Mouse (Mus musculus): Measurements from ENCODE around the gene Tshz3. TPM values are rescaled to one million over a fixed set of nuclear protein-coding genes. Genes with fewer than 3 reads are reported as not detected.

Gene Tshz3
- polyA plus RNA-seq, 1 experiment from 2014 or later, result 12.6 TPM

GRCm38 (mm10) chr7:36699001-36699987 lies 1.4 kb downstream of the Tshz3 start:
- WGBS, result 10% methylated on average over 18 of the region's 18 CpGs

DNA sequence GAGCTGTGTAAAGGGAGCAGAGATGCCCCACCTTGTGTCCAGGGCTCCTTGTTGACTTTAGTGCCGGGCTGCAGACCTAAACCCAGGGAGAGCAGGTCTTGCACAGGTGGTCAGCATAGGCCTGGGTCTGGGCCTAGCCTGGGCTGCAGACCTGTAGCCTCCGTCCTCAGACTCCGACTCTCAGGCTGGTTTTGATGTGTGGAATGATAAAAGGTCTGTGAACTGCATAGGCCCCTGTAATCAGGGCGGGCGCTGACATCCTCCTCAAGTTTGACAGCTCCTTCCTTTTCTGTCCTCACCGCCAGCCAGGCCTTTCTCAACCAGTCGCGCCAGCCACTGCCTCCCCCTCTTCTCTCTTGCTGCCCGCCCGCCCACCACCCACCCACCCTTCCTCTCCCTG lies 8.7 kb downstream of the Tshz3 start:
- H3K27me3 ChIP-seq, result 0 out of 2 replicates have a peak, but pooled peaks cover 5% of the 10 kb centered on the region
- H3K4me1 ChIP-seq, result peaks cover 53% of the 10 kb centered on the region
- H3K4me3 ChIP-seq (replicated peaks), result no peak overlapping the region
- peak overlapping the region; percentile 1; the same call in 1 of the 2 replicates for H3K9ac ChIP-seq
- H3K27ac ChIP-seq, result peak overlapping the region; percentile 78
- WGBS, result 30% methylated on average over 6 of the region's 10 CpGs
- H3K9me3 ChIP-seq, result no peaks in the 10 kb centered on the region
- peak; percentile 20; the same call in 1 of the 2 replicates for ATAC-seq (ENCODE audit: low FRiP score)
- H3K4me2 ChIP-seq, result peak overlapping the region; percentile 31
- H3K36me3 ChIP-seq (replicated peaks), result peaks cover 3% of the 10 kb centered on the region; the same call in 1 of the 2 replicates

More at GRCm38 (mm10) chr7:36699001-36699987, 1.4 kb downstream of the Tshz3 start:
- peak overlapping the region; percentile 99 for H3K4me2 ChIP-seq
- H3K4me3 ChIP-seq (replicated peaks), result peak overlapping the region; percentile 74
- peaks cover 3% of the 10 kb centered on the region; the same call in 1 of the 2 replicates for H3K36me3 ChIP-seq (replicated peaks)
- no peak overlapping the region for H3K27ac ChIP-seq
- peaks cover 24% of the 10 kb centered on the region for H3K27me3 ChIP-seq
- H3K9ac ChIP-seq, result peak overlapping the region; percentile 82
- H3K4me1 ChIP-seq, result peaks cover 34% of the 10 kb centered on the region
- H3K9me3 ChIP-seq, result no peaks in the 10 kb centered on the region
- ATAC-seq (ENCODE audit: low FRiP score), result no peak

DNA sequence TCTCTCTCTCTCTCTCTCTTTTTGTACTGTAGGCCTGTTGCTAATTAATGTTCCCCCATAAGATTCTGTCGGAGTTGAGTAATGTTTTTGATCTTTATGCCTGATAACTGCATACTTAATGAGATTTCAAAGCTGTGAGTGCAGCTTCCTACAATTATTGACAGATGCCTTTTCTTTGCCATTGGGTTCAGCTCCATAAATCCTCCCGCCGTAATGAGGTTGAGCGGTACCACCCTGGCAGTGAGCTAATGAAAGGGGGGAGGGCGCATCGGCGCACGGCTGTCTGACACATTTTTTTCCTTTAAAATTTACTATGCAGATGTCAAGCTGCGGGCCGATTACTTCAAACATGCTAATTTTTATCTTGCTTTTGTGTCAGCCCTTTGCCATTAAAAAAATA lies 9.3 kb downstream of the Tshz3 start:
- H3K4me3 ChIP-seq (replicated peaks), result no peak overlapping the region
- 15% methylated on average over 10 of the region's 10 CpGs for WGBS

DNA sequence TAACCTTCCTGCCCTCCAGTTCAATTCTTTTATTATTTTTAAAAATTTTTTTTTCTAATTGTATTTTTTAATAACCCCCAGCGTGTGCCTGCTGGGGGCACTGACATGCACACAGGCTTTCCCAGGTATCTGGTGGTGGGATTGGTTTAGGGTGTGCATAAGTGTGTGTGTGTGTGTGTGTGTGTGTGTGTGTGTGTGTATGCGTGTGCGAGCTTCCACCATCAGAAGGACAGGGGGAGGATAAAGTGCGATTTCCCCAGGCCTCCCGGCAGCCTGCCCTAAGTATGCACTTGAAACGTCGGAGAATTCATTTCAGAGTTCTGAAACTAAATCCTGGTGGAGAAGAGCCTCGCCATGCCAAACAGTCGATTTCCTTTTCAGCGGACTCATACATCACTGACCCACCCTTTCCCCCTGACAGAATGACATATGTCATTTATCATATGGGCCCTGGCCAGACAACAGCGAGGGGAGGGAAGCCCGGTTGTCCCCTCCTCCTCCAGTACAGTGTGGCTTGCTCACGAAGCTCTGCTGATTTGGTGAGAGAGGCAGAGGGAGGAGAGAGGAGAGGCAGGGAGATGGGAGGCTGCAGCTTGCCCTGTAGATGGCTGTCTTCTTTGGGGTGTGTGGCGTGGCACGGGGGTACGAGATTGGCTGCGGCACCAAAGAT lies 9.9 kb downstream of the Tshz3 start:
- Histone ChIP-seq H3K4me2 (peak overlapping the region; percentile 31), H3K4me3 (replicated peaks) (no peak overlapping the region), H3K36me3 (replicated peaks) (no peaks in the 10 kb centered on the region), H3K9ac (0 out of 2 replicates have a peak overlapping the region, but pooled peaks have one; percentile 12), H3K4me1 (peaks cover 57% of the 10 kb centered on the region), H3K27me3 (0 out of 2 replicates have a peak, but pooled peaks cover under 1% of the 10 kb centered on the region), H3K9me3 (no peaks in the 10 kb centered on the region), H3K27ac (peak overlapping the region; percentile 78)
- 51% methylated on average over 17 of the region's 17 CpGs for WGBS
- peak; percentile 31; the same call in 1 of the 2 replicates for ATAC-seq (ENCODE audit: low FRiP score)

More for the DNA sequence above, 9.3 kb downstream of the Tshz3 start:
- Histone ChIP-seq H3K27ac (peak overlapping the region; percentile 78; the same call in 1 of the 2 replicates), H3K27me3 (0 out of 2 replicates have a peak, but pooled peaks cover 5% of the 10 kb centered on the region), H3K4me1 (peaks cover 57% of the 10 kb centered on the region), H3K9me3 (no peaks in the 10 kb centered on the region), H3K36me3 (replicated peaks) (peaks cover 3% of the 10 kb centered on the region; the same call in 1 of the 2 replicates), H3K4me2 (peak overlapping the region; percentile 31), H3K9ac (no peak overlapping the region)
- peak; percentile 75 for ATAC-seq (ENCODE audit: low FRiP score)

DNA sequence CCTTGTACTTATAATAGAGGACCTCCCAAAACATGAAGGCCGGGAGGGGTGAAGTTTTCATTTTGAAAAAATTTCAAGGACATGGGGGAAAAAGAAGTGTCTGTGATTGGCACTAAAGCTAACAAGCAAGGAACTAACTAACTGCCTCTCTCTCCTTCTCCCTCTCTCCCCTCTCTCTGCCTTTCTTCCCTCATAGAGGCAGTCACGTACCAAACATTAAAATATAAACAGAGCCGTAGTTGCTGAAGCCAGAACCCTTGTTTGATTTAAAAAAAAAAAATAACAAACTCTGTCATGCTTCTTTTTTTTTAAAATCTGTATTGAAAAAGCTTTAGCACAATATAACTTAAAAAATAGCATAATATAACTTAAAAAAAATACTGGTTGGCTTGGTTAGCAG lies 10.9 kb downstream of the Tshz3 start:
- no peaks in the 10 kb centered on the region for H3K9me3 ChIP-seq
- WGBS, result 60% methylated on average over 3 of the region's 3 CpGs
- ATAC-seq (ENCODE audit: low FRiP score), result no peak
- no peak overlapping the region for H3K27ac ChIP-seq
- no peaks in the 10 kb centered on the region for H3K36me3 ChIP-seq (replicated peaks)
- H3K27me3 ChIP-seq, result no peaks in the 10 kb centered on the region
- H3K9ac ChIP-seq, result no peak overlapping the region
- H3K4me3 ChIP-seq (replicated peaks), result no peak overlapping the region
- peaks cover 60% of the 10 kb centered on the region for H3K4me1 ChIP-seq
- H3K4me2 ChIP-seq, result no peak overlapping the region

DNA sequence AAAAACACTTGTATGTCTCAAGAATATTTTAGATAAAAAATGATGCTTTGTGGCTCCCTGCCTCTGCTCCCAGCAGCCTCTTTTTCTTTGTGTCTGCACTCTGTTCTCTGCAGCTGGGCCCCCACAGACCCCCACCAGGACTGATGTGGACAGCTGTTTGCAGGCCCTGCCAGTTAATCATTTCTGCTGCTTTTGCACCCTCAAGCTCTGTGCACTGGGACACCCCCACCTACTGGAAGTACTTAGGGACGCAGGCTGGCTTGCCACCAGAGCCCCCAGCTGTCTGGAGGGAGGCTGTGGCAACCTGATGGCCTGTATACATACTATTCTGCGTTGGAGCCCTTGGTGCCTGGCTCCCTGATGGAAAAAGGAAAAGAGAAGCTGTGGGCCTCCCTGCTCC lies 11.3 kb downstream of the Tshz3 start:
- Histone ChIP-seq H3K4me3 (replicated peaks) (no peak overlapping the region), H3K27ac (no peak overlapping the region; the same call in 1 of the 2 replicates), H3K9ac (no peak overlapping the region), H3K27me3 (no peaks in the 10 kb centered on the region), H3K9me3 (no peaks in the 10 kb centered on the region), H3K36me3 (replicated peaks) (no peaks in the 10 kb centered on the region), H3K4me2 (no peak overlapping the region), H3K4me1 (peaks cover 60% of the 10 kb centered on the region)
- ATAC-seq (ENCODE audit: low FRiP score), result peak; percentile 49; the same call in 1 of the 2 replicates
- 19% methylated on average over 2 of the region's 2 CpGs for WGBS

GRCm38 (mm10) chr7:36709974-36710373 lies 12.1 kb downstream of the Tshz3 start:
- Histone ChIP-seq H3K9ac (no peak overlapping the region), H3K4me1 (peaks cover 60% of the 10 kb centered on the region), H3K27ac (peak overlapping the region; percentile 65; the same call in 1 of the 2 replicates), H3K4me3 (replicated peaks) (no peak overlapping the region), H3K27me3 (no peaks in the 10 kb centered on the region), H3K9me3 (no peaks in the 10 kb centered on the region), H3K4me2 (0 out of 2 replicates have a peak overlapping the region, but pooled peaks have one; percentile 19), H3K36me3 (replicated peaks) (no peaks in the 10 kb centered on the region)
- no peak for ATAC-seq (ENCODE audit: low FRiP score)
- 48% methylated on average over 12 of the region's 12 CpGs for WGBS

DNA sequence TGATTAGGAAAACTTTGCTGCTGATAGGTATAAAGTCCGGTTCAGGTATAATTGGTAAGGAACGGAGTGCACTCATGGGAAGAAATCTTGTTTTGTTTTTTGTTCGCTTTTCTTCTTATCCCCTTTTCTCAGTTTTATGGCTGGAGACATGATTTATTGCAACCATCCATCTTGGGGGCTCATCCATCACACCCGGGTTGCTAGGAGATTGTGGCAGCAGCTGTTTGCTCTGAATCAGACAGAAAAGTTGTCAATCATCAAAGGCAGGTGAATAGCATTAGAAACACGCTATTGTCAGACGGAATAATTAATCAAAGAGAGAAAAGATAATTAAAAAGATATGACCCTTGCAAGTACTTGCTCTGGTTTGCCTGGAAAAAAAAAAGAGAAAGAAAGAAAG lies 12.5 kb downstream of the Tshz3 start:
- H3K4me1 ChIP-seq, result peaks cover 60% of the 10 kb centered on the region
- no peaks in the 10 kb centered on the region for H3K27me3 ChIP-seq
- no peak overlapping the region for H3K9ac ChIP-seq
- H3K4me3 ChIP-seq (replicated peaks), result no peak overlapping the region
- no peak overlapping the region for H3K27ac ChIP-seq
- H3K4me2 ChIP-seq, result no peak overlapping the region
- no peaks in the 10 kb centered on the region for H3K36me3 ChIP-seq (replicated peaks)
- H3K9me3 ChIP-seq, result no peaks in the 10 kb centered on the region
- 40% methylated on average over 6 of the region's 6 CpGs for WGBS
- ATAC-seq (ENCODE audit: low FRiP score), result no peak

GRCm38 (mm10) chr7:36711766-36712165 lies 13.8 kb downstream of the Tshz3 start:
- WGBS, result 63% methylated on average over 2 of the region's 2 CpGs
- Histone ChIP-seq H3K4me2 (no peak overlapping the region), H3K4me1 (peaks cover 49% of the 10 kb centered on the region), H3K27ac (no peak overlapping the region), H3K4me3 (replicated peaks) (no peak overlapping the region), H3K9me3 (no peaks in the 10 kb centered on the region), H3K9ac (no peak overlapping the region), H3K36me3 (replicated peaks) (no peaks in the 10 kb centered on the region), H3K27me3 (no peaks in the 10 kb centered on the region)
- no peak for ATAC-seq (ENCODE audit: low FRiP score)

DNA sequence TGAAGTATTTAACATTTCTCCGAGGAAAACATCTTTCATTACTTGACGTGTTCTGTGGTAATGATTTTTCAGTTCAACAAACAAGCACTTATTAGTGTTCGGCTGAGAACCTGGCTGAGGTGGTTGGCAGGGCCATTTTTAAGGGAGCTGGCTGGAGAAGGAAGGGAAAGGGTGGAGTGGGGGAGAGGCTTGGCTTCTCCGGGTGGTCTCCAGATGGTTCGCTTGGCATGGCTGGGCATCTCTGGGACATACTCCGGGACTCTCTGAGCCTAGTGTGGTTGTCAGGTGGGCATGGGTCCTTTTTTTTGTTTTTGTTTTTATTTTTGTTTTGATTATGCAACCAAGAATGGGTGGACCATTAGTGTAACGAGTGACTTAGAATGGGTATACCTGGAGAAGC lies 16.4 kb downstream of the Tshz3 start:
- 76% methylated on average over 7 of the region's 7 CpGs for WGBS
- H3K4me1 ChIP-seq, result peaks cover 32% of the 10 kb centered on the region
- no peak overlapping the region for H3K27ac ChIP-seq
- ATAC-seq (ENCODE audit: low FRiP score), result no peak
- no peak overlapping the region for H3K4me3 ChIP-seq (replicated peaks)
- no peaks in the 10 kb centered on the region for H3K27me3 ChIP-seq
- no peak overlapping the region for H3K9ac ChIP-seq
- H3K9me3 ChIP-seq, result no peaks in the 10 kb centered on the region
- H3K4me2 ChIP-seq, result no peak overlapping the region
- no peaks in the 10 kb centered on the region for H3K36me3 ChIP-seq (replicated peaks)

- Histone ChIP-seq H3K9me3 (no peaks in the 10 kb centered on the region), H3K4me3 (replicated peaks) (no peak overlapping the region), H3K4me2 (no peak overlapping the region), H3K36me3 (replicated peaks) (no peaks in the 10 kb centered on the region), H3K4me1 (peaks cover 21% of the 10 kb centered on the region), H3K27me3 (no peaks in the 10 kb centered on the region), H3K9ac (no peak overlapping the region), H3K27ac (no peak overlapping the region)
- ATAC-seq (ENCODE audit: low FRiP score), result peak; percentile 69; the same call in 1 of the 2 replicates
- WGBS, result 21% methylated on average over 6 of the region's 6 CpGs
These were observed 19.3 kb downstream of the Tshz3 start for GRCm38 (mm10) chr7:36717192-36717591.

DNA sequence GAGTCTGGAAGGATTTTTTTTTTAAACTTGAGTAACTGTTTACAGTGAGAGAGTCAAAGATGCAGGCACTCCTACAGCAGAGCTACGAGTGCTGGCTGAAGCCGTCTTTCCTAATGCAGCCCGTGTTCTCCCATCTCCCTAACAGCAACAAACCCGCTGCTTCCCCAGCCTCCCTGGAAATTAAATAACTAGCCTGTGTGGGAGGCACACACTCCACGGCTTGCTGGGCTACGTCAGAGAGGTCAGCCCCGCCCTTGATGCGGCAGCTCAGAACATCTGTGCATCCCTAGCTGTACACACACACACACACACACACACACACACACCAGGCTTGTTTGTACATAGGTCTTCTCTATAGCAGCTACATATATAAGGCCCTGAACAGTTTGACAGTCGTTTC lies 22.9 kb downstream of the Tshz3 start:
- Histone ChIP-seq H3K27me3 (no peaks in the 10 kb centered on the region), H3K9me3 (no peaks in the 10 kb centered on the region), H3K4me2 (no peak overlapping the region), H3K4me1 (peaks cover 15% of the 10 kb centered on the region), H3K4me3 (replicated peaks) (no peak overlapping the region), H3K27ac (no peak overlapping the region), H3K9ac (no peak overlapping the region), H3K36me3 (replicated peaks) (no peaks in the 10 kb centered on the region)
- WGBS, result 60% methylated on average over 9 of the region's 9 CpGs
- peak; percentile 51; the same call in 1 of the 2 replicates for ATAC-seq (ENCODE audit: low FRiP score)
